Mouse (Mus musculus): ENCODE results near the gene Rtp1.

Rtp1 gene

DNA sequence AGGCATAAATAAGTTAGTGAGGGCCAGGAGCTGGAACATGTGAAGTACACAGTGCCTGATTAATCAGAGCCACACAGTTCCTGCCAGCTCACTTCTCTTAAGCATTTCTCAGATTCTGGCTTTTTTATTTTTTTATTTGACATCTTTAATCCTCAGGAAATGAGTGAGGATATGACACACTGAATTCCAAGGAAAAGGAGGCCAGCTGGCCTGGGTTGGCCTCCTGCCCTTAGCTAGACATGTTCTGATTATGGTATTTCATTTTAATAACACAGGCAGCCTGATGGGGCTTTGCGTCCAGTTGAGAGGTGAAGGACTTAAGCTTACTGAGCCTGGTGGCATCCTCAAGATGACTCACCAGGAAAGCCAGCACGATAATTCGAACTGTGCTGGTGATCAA lies 27.6 kb downstream of the Rtp1 start:
- peak; percentile 16 for DNase-seq (ENCODE audit: low spot score)

DNA sequence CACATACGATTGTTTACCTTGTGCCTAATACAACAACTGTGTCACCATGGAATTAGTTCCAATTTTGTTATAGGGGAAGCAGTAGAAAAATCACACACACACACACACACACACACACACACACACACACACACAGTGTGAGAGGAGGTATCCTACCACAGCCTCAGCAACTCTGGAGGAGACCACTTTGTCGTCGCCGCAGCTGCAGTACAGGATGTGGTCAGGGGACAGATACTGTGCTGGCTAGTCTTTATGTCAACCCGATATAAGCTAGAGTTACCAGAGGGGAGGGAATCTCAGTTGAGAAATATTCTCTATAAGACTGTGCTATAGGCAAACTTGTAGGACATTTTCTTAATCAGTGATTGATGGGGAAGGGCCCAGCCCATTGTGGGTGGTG lies 28.4 kb downstream of the Rtp1 start:
- no peak for DNase-seq (ENCODE audit: low spot score)

DNA sequence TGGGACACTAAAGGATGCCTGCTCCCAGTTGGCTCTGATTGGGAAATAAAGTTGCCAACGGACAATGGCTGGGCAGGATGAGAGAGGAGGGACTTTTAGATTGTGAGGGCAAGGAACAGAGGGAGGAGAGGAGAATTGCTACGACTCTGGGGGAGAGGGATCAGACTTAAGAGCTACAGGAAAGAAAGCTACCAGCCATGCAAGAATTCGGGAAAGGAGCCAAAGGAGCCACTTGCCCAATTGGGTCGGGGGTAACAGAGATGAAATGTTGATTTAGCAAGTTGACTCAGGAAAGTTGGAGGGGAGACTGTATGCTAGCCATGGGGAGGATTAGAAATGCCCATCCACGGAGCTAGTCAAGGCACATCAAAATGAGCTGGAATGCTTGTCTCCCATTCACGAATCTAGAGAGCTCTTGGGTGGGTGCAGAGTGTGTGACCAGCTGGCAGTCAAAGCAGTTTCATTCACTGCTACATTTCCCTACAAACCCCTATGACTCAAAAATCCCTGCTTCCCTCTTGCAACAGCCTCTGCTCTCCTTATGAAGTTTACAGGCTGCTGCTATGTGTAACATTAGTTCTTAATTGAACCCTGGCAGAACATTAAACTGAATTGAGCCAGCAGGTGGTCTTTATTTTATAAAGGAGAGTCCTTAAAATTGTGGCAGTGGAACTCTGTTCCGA lies 30.1 kb downstream of the Rtp1 start:
- no peak for DNase-seq (ENCODE audit: low spot score)

DNA sequence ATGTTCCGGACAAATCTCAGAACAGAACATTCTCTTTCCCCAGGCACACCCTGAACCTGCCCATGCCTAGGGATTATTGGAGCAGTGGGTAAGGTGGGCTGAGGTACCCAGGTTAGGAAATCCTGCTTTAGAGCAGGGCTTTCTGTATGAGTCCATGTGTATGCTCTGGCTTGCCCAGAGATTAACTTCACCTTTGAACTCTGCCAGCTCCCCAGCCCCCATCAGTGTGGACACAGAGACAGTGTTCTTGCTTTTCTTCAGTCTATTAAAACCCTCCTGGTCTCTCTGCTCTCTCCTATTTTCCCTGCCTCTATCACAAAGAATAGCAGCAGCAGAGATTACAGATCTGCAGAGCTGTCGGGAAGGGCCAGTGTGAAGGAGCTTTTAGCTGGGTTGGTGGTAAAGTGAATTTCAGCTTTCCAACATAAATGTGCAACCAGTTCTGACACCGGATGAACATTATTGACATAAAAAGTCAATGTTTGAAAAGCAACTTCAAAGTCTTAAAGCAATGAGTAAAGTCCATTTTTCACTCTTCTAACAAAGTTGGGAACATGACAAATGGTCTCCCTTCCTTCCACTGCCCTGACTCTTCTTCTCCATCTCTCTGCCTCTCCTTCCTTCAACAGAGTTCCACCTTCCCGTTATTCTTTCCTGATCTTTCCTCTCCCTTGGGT lies 34.9 kb downstream of the Rtp1 start:
- no peak for DNase-seq (ENCODE audit: low spot score)

GRCm38 (mm10) chr16:23471551-23471950 lies 42.6 kb downstream of the Rtp1 start:
- no peak for DNase-seq (ENCODE audit: low spot score)

DNA sequence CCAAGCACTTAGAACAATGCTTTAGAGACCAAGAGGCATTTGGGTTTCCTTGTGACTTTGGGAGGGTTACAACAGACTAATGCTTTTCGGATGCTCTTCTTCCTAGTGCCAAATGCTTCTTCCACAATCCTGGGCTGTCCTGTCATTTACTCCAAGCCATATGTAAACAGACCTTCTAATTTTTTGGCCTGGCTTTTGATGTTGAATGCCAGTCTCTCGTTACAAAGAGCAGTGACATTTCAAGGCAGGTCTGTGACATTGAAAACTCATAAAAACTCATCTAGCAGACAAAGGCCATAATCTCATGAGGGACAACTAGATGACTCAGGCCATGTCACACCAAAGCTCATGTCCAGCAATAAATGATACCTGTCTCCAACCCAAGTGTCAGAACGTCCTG lies 43.1 kb downstream of the Rtp1 start:
- DNase-seq (ENCODE audit: low spot score): no peak

DNA sequence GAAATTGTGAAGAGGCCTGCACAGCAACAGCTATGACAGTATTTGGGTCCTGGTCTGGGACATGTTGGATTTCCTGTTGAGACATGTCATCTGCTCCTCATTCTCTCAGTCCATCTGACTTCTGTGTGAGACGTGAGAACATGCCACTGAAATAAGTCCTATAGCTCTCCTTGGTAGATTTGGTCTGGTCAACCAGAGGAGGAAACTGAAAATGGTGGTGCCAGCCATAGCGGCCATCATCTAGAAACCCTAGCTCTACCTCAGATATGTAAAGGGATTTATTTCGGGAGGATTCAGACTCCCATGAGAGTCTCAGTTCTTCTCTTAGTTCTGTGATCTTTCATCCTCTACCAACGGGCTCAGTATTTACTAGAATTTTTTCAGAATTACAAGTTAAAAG lies 46.7 kb downstream of the Rtp1 start:
- no peak for DNase-seq (ENCODE audit: low spot score)

GRCm38 (mm10) chr16:23476598-23476997 lies 47.7 kb downstream of the Rtp1 start:
- DNase-seq (ENCODE audit: low spot score): no peak

DNA sequence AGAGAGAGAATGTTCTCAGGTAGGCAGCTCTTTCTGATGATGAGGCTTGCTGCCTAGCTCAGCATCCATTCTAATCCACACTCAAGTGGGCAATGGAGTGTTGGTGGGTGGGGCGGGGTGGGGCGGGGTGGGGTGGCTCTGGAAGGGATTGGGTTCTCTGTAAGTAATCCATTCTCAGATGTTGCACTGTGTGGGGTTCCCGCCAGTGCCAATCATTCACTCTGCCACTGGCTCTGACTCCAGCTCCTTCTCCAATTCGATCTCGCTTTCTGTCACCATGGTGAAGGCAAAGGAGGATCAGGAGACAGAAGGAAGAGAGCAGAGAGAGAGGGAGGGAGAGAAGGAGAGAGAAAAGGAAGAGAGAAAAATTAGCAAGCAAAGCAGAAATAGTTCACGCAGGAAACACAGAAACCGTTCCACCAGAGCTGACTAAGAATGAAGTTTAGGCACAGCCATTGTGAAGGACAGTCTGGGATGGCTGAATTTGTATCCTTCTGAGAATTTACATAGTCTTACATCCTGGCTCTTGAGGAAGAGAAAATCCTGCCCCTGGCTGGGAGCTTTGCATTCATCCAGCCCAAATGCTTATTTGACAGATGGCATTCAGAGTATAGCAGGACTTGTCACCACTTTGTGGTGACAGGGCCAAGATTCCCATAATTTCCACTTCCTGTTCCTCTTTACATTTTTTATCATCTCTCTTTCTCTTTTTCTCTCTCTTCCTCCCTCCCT lies 51.1 kb downstream of the Rtp1 start:
- no peak for DNase-seq (ENCODE audit: low spot score)

DNA sequence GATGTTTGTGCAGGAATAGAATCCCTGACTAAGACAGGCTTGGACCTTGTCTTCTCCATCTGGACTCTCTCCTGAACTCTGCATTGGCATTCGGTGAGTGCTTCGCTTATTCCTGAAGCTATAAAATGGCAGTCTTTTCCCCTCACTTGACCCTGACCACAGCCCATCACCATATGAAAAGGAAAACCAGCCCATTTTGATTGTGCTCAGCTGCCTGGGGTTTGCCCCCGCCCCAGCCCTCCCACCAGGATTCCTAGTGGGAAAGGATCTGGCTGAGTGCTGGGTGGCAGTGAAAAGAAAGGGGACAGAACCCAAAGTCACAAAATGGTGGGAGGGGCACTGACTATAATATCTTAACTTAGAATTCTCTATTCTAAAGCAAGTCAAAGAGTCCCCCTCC lies 53.3 kb downstream of the Rtp1 start:
- no peak for DNase-seq (ENCODE audit: low spot score)

DNA sequence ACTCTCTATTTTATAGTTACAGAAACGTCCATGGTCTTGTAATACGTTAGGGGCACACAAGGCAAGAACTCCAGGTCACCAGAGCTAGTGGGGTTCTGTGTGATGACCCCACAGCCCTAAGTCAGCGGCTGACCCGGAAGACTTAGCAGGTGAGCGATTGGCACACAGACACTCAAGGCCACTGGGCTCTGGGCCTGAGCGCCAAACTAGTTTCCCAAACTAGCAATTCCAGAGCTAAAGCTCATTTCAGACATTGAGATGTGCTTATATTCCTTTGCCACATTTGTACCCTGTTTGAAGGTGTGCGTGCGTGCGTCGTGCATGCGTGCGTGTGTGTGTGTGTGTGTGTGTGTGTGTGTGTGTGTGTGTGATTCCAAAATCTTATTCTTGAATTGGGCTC lies 53.9 kb downstream of the Rtp1 start:
- no peak for DNase-seq (ENCODE audit: low spot score)

- no peak for DNase-seq (ENCODE audit: low spot score)
Measured at GRCm38 (mm10) chr16:23483292-23483691, 54.4 kb downstream of the Rtp1 start.
